Mouse (Mus musculus) B cell, adult 62 days (primary cell): ENCODE measurements around the gene Adat1. TPM values are rescaled to one million over a fixed set of nuclear protein-coding genes. Genes with fewer than 3 reads are reported as not detected.

Source experiments
- total RNA-seq: library from RNA; stranded (reverse); gene quantifications from 4 replicates; pipeline ENCODE4 v1.2.4, GENCODE M21; 2023

Adat1 gene
- 3.4 to 4.3 TPM (median 3.7 TPM) in 4 replicates for total RNA-seq

GRCm38 (mm10) chr8:111992013-111992702 is at the start of gene Adat1:
Gene Adat1, minus strand, starts transcription at chr8:111992302.

GRCm38 (mm10) chr8:112014936-112015335 is 22.8 kb upstream of the Adat1 start, which contains the start of gene Gm6793:
Gene Gm6793, minus strand, starts transcription at chr8:112015036.

GRCm38 (mm10) chr8:112010997-112011815 is 19.1 kb upstream of the Adat1 start, which contains the start of the genes Kars and Terf2ip:
Gene Kars, minus strand, starts transcription at chr8:112011323.
Gene Terf2ip, plus strand, starts transcription at chr8:112011398.

DNA sequence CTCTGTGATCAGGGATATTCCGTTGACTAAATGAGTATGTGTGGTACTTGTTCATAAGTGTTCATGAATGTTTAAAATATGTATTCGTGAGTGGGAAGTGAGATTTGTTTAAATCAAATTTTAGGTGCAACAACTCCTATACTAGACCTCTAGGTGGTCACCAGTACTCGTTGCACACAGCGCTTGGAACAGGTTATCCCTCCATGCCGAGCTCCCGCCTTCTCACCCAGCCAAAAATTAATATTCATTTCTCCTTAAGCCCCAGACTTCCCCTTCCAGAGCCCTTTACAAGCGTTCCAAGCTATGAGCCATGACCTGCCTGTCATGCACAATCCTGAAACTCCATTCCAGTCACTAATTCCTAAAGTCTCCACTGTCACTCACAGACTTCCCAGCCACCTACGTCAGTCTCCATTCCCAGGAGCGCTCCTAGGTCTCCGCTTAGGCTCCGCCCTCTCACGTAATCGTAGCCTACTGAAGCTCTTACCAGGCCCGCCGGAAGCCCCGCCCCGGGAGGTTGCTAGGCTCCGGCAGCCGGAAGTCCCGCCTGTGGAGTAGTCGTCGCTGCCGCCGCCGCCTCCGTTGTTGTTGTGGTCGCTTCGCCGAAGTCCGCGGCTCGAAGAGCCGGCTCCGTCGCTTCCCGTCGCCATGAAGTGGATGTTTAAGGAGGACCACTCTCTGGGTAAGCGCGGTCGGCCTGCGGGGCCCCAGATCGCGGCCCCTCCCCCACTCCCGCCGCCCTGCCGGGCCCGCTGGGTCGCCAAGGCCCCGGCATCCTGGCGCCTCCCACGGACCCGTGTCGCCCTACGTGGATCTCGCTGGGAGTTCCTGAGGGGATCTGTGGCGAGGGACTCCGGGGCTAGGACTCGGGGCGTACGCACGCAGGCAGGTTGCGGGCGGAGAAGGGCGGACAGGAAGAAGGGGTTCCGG is 51.7 kb downstream of the Adat1 start, which contains the start of gene Gabarapl2:
Gene Gabarapl2, plus strand, starts transcription at position 533 of the 930 bp plus-strand sequence.

DNA sequence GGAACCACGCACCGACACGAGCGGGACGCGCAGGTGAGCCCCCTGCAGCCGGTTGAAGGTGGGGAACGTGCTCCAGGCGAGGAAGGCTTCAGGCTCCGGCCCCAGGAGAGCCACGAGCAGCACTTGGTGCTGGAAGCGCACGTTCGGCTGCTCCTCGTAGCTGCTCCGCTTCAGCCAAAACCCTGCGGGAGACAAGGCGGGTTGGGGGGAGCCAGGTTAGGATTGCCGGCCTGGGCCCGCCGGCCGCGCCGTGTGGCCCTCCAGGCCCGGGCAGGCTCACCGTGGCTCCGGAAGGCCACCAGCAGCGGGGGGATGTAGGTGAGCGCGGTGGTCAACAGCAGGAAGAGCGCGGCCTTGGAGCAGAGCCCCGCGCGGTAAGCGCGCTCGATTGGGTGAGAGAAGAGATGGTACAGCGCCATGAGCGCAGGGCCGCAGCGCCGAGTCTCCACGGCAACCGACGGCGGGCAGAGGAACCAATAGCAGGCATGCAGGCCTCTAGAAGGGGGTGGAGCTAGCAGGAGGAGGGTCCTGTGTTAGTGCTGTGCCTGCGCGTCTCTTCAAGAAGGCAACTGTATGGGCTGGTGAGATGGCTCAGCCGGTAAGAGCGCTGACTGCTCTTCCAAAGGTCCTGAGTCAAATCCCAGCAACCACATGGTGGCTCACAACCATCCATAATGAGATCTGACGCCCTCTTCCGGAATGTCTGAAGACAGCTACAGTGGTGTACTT is 58.6 kb downstream of the Adat1 start, which contains the start of gene Tmem231:
Gene Tmem231, minus strand, starts transcription at position 534 of the 729 bp plus-strand sequence.

Other genes with a start within 250 kb of the Adat1 start
- 0.28 to 0.79 TPM (median 0.56 TPM) in 4 replicates for gene Bcar1, start 248.5 kb downstream of the Adat1 start, total RNA-seq
- gene Cfdp1, start 138.0 kb downstream of the Adat1 start, total RNA-seq = 36.6 to 44.2 TPM (median 39.9 TPM) in 4 replicates
- 3.2 to 4.1 TPM (median 3.7 TPM) in 4 replicates for gene Tmem170, start 115.6 kb downstream of the Adat1 start, total RNA-seq
- not detected in 4 replicates for gene Chst5, start 81.9 kb downstream of the Adat1 start, total RNA-seq
- 3.0 to 4.5 TPM (median 3.8 TPM) in 4 replicates for gene Tmem231, start 58.4 kb downstream of the Adat1 start, total RNA-seq
- 110 to 123 TPM (median 118 TPM) in 4 replicates for gene Gabarapl2, start 51.6 kb downstream of the Adat1 start, total RNA-seq
- gene Kars, start 19.0 kb upstream of the Adat1 start, total RNA-seq = 75.1 to 83.1 TPM (median 80.4 TPM) in 4 replicates
- gene Terf2ip, start 19.1 kb upstream of the Adat1 start, total RNA-seq = 12.8 to 14.4 TPM (median 13.3 TPM) in 4 replicates
- not detected in 4 replicates for gene Gm6793, start 22.7 kb upstream of the Adat1 start, total RNA-seq